Mouse (Mus musculus): ENCODE data around the gene Vwa1.
"Not testable (repeated sequence)": the region's sequence is repeated elsewhere in the genome, so short reads cannot be mapped to it uniquely, and the experiment has no call there.

The Vwa1 gene

DNA sequence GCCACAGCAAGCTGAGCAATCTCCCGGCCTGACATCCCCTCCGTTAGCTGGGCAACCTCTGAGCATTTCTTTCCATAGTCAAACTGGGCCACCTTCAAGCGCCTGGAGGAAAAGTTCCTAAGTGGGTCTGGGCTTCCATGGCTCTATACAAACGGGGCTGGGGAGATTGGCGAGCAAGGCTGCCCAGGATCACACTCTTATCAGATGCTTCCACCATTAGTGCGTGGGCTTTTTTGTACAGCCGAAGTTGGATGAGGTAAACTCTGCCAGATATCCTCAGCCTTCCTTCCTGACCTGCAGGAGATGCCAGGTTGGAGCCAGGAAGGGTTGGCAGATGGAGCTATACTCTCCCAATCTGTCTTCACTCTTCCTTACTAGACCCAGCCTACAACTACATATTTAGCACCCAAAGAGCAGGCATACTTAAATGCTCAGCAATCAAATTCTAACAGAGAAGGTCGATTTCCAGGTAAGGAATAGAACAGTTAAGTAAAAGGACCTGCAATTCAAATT lies 28.4 kb downstream of the Vwa1 start:
- in situ Hi-C loops (cut with MboI, MseI) = no loop called here

DNA sequence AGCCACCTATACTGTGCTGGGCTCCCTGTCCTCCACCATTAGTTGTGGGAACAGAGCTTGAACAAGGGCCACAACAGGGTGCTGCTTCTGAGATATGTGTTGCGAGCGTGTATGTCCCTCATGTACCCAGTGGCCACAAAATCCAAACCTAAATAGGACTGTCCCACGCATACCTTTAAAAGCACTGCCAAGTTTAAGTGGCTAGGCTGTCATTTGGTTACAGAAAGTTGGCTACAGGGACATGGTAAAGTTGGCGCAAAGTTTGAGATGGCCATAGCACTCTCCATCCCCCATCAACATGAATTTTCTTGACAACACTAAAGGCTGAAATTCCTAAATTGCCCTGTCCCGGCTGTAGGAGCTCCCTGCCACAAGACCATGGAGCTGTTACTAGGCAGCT lies 29.4 kb downstream of the Vwa1 start:
- in situ Hi-C loops (cut with MboI, MseI) = no loop called here

DNA sequence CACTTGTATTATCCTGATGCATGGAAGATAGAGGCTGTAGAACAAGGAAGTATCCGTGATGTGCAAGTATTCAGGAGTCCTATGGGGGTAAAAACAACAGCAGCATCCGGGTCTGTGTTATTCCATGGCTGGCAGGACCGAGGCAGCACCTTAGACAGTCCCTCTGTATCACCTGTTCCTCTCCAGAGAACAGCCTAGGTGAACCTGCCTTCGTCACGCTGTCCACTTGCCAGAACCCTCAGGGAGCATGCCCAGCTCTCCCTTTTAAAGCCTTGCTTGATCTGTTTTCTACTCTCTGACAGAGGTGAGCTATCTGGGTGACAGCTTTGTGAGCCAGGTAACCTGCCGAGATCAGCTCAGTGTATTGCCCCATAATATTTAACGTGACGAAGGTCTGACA lies 30.0 kb downstream of the Vwa1 start:
- in situ Hi-C loops (cut with MboI, MseI) = no loop called here

- in situ Hi-C loops (cut with MboI, MseI) = no loop called here
Measured at GRCm38 (mm10) chr4:155742684-155743083, 31.8 kb downstream of the Vwa1 start.

- in situ Hi-C loops (cut with MboI, MseI) = not testable (repeated sequence)
Measured at GRCm38 (mm10) chr4:155740681-155741080, 33.8 kb downstream of the Vwa1 start.

- in situ Hi-C loops (cut with MboI, MseI) = no loop called here
Measured at GRCm38 (mm10) chr4:155739741-155740636, 34.5 kb downstream of the Vwa1 start.

DNA sequence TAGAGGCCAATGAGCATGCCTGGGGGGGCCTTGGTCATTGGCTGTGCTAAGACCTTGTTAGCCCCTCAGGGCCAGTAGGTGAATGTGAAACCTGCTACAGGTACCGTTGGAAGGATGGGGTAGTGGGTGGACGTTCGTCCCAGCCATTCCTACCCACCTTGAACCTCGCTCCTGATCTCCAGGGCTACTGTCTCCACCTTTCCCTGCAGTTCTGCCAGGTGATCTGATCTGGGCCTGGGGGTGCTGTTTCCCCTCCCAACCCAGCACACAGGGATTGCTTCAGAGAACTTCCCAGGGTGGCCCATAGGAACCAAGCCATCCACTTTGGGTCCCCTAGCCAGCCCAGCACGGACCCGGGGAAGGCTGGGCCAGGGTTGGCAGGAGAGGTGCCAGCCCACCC lies 35.3 kb downstream of the Vwa1 start:
- in situ Hi-C loops (cut with MboI, MseI) = no loop called here

- in situ Hi-C loops (cut with MboI, MseI) = no loop called here
Measured at GRCm38 (mm10) chr4:155738262-155738661, 36.2 kb downstream of the Vwa1 start.

- in situ Hi-C loops (cut with MboI, MseI) = no loop called here
Measured at GRCm38 (mm10) chr4:155736421-155736820, 38.1 kb downstream of the Vwa1 start.

- in situ Hi-C loops (cut with MboI, MseI) = no loop called here
Measured at GRCm38 (mm10) chr4:155735788-155736187, 38.7 kb downstream of the Vwa1 start.

GRCm38 (mm10) chr4:155734951-155735702 lies 39.4 kb downstream of the Vwa1 start:
- in situ Hi-C loops (cut with MboI, MseI) = no loop called here

DNA sequence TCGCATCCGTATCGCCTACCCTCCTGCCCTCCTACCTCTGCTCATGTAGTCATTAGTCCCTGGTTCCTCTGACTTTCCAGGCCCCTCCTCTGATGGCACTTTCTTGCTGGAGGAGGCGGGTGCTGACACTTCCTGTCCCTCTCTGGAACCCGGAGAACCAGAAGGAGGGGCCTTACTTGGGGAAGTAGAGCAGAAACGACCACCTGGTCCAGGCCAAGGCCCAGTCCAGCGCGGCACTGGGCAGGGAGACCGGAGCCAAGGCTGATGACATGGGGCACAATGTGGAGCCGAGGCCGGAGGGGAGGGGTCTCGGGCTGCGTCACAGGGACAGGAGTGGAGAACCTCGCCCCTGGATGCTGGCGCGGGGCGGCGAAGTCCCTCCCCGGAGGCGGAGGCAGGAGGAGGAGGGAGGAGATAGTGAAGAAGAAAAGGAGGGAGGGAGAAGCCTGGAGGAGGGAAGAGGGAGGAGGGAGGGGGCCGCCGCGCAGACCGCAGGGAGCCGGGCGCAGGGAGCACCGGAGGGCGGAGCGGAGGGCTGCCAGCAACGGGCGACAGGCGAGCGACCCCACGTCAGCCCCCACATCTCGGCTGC lies 40.1 kb downstream of the Vwa1 start, which contains the start of gene Tmem240:
Tmem240 (plus strand) TSS at position 451 of the 592 bp plus-strand sequence.
- in situ Hi-C loops (cut with MboI, MseI) = no loop called here

GRCm38 (mm10) chr4:155733267-155733666 lies 41.2 kb downstream of the Vwa1 start:
- in situ Hi-C loops (cut with MboI, MseI) = no loop called here

GRCm38 (mm10) chr4:155727993-155728392 lies 46.5 kb downstream of the Vwa1 start:
- in situ Hi-C loops (cut with MboI, MseI) = loop anchor here in 1 of 2 experiments (5.0 kb wide), 1 partner anchor 39 kb away; no protein-coding TSS in a partner anchor

GRCm38 (mm10) chr4:155721668-155722083 lies 52.8 kb downstream of the Vwa1 start:
- in situ Hi-C loops (cut with MboI, MseI) = no loop called here

All from T-helper 17 cell (primary cell).